Mouse (Mus musculus) embryonic facial prominence, embryonic 14.5 days (tissue): ENCODE measurements around the gene Gm20388. TPM values are rescaled to one million over a fixed set of nuclear protein-coding genes. Genes with fewer than 3 reads are reported as not detected.
"Not testable (repeated sequence)": the region's sequence is repeated elsewhere in the genome, so short reads cannot be mapped to it uniquely, and the experiment has no call there.

ENCODE experiments used
- ATAC-seq: fragments of 200-750 bp; cut with Nextera tagmentation; 2 replicates; pipeline ENCODE4 v1.8.0; 2017; ENCODE audit warnings: low read depth, moderate number of reproducible peaks, moderate TSS enrichment
- DNase-seq: peaks from one replicate; pipeline ENCODE4 v3.0.0-alpha.2; 2015; ENCODE audit warnings: low spot score
- H3K27ac ChIP-seq: fragments of 300-500 bp; sonication (generic); replicated peaks from 2 replicates; pipeline ENCODE4 v1.5.1; 2014; ENCODE audit warnings: low read depth, mild to moderate bottlenecking, low read length, moderate library complexity
- H3K27me3 ChIP-seq: fragments of 300-500 bp; sonication (generic); replicated peaks from 2 replicates; pipeline ENCODE4 v1.6.1; 2014; ENCODE audit warnings: low read length; ENCODE audit not compliant: control insufficient read depth, insufficient read depth
- H3K36me3 ChIP-seq: fragments of 300-500 bp; sonication (generic); 2 replicates; pipeline ENCODE4 v1.6.1; 2014; ENCODE audit warnings: low read length, mixed read lengths; ENCODE audit not compliant: control insufficient read depth, insufficient read depth
- H3K4me1 ChIP-seq: fragments of 300-500 bp; sonication (generic); 2 replicates; pipeline ENCODE4 v1.6.1; 2014; ENCODE audit warnings: antibody characterized with exemption, low read length; ENCODE audit not compliant: control insufficient read depth, insufficient read depth
- H3K4me2 ChIP-seq: fragments of 300-500 bp; sonication (generic); 2 replicates; pipeline ENCODE4 v1.6.1; 2014; ENCODE audit warnings: low read depth, mild to moderate bottlenecking, low read length, moderate library complexity, mixed read lengths
- H3K4me3 ChIP-seq: fragments of 300-500 bp; sonication (generic); 2 replicates; pipeline ENCODE4 v1.5.1; 2014; ENCODE audit warnings: low read depth, mild to moderate bottlenecking, low read length
- H3K9ac ChIP-seq: fragments of 300-500 bp; sonication (generic); 2 replicates; pipeline ENCODE4 v1.6.1; 2014; ENCODE audit warnings: low read depth, mild to moderate bottlenecking, low read length, moderate library complexity, mixed read lengths
- H3K9me3 ChIP-seq: fragments of 300-500 bp; sonication (generic); 2 replicates; pipeline ENCODE4 v1.6.1; 2016; ENCODE audit warnings: low read length; ENCODE audit not compliant: control insufficient read depth
- WGBS: fragments of 180-500 bp; shearing (Covaris S2); extraction: QIAGEN DNeasy Blood & Tissue Kit; methylation state at CpG from one replicate; pipeline ENCODE4 v1.1.7; 2014; 5-methylcytosine and 5-hydroxymethylcytosine counted together
- polyA plus RNA-seq: library from polyadenylated mRNA; unstranded; fragments of >200 nt; fragmentation: Nextera tagmentation; extraction: Ambion mirVana; gene quantifications from 2 replicates; pipeline ENCODE4 v1.2.1, GENCODE M21; 2014

The Gm20388 gene
- polyA plus RNA-seq, 1 experiment from 2014 or later, result not detected

DNA sequence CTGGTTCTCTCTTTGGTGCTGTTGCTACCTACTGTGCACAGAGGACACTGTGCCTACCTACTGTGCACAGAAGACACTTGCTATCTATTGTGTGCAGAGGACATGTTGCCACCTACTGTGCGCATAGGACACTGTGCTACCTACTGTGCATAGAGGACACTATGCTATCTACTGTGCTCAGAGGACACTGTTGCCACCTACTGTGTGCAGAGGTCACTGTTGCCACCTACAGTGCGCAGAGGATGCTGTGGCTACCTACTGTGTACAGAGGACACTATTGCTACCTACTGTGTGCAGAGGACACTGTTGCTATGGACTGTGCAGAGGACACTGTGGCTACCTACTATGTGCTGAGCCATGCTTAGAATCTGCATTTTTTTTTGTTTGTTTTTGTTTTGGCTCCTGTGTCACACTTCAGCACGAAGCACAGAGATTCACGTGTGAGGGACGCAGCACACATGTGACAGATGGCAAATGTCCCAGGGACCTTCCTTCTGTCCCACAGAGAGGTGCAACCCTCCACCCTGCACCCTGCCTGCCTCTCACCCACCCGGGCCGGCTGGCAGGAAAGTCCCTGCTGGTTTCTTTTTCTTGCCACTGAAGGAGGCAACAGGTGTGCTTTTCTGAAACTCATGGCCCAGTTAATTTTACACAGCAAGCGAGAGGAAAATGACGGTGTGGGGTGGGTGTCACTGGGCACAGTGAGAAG is 886.5 kb downstream of the Gm20388 start:
- H3K4me2 ChIP-seq, result no peak overlapping the region
- peaks cover 2% of the 10 kb centered on the region; the same call in 1 of the 2 replicates for H3K27me3 ChIP-seq
- no peak overlapping the region for H3K4me3 ChIP-seq
- H3K9me3 ChIP-seq, result no peaks in the 10 kb centered on the region
- H3K27ac ChIP-seq, result no peak overlapping the region
- H3K4me1 ChIP-seq, result no peaks in the 10 kb centered on the region
- 82% methylated on average over 9 of the region's 9 CpGs for WGBS
- ATAC-seq (no peak), DNase-seq (no peak)
- H3K9ac ChIP-seq, result no peak overlapping the region
- H3K36me3 ChIP-seq, result no peaks in the 10 kb centered on the region

DNA sequence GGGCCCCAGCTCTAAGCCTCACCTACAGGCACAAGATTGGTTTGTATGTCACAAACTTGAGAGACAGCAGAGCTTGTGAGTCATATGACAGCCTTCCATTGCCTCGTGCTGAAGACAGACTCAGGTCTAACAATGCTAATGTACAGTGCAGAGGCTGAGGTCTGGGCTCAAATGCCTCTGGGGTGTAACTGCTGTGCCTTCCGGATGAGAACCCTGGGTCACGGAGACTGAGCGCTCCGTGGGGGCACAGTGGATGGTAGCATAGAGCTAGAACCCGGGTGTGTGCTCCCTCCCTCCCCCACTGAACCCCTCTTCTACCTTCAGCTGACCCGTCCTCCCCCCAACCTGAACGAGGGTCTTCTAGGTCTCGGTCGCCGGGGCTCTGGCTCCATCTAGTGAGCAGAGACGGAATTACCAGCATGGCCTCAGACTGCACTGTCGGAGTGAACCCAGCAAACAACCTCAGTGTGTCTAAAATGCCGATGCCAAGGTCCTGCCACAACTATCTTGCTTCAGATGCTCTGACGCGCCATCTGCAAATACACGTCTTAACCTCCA is 889.7 kb downstream of the Gm20388 start:
- Histone ChIP-seq H3K4me1 (no peaks in the 10 kb centered on the region), H3K9ac (peak overlapping the region; percentile 27; the same call in 1 of the 2 replicates), H3K36me3 (no peaks in the 10 kb centered on the region), H3K27me3 (peaks cover 6% of the 10 kb centered on the region; the same call in 1 of the 2 replicates), H3K4me2 (peak overlapping the region; percentile 40), H3K27ac (no peak overlapping the region), H3K4me3 (no peak overlapping the region), H3K9me3 (no peaks in the 10 kb centered on the region)
- DNase-seq, result no peak
- WGBS, result 5% methylated on average over 17 of the region's 17 CpGs
- no peak for ATAC-seq

DNA sequence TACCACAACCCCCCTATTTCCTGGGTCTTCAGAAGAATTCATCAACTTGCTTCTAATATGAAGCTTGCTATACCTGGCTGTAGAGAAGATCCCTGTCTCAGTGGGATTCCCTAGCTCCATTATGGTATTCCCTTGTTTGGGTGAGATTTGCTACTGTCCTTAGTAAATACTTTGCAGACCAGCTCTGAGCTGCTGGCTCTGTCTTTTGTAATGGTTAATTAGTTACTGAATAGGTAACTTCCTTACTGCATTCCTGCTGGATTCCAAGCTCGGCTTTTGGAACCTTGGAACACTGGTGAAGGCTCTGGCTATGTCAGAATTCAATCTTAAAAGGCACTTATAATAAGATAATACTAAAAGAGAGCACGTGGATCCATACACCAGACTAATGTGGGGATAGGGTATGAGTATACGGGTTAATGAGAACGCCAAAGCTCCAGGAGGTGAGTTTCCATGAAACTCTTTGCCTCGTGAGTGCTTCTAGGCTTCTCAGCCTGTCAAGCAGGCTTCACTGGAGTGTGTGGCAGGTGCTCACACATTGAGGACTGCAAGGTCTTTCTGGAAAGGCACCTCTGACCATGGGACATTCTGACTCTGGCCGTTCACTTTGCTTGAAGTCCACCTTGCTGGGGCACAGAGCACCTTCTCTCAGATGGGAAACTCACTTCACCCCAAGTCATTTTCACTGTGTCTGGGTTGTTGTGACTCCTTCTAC is 893.2 kb downstream of the Gm20388 start:
- not testable (repeated sequence) for DNase-seq, ATAC-seq, H3K4me1 ChIP-seq, H3K4me2 ChIP-seq, H3K9me3 ChIP-seq, H3K4me3 ChIP-seq, H3K36me3 ChIP-seq, H3K9ac ChIP-seq, H3K27ac ChIP-seq
- peaks cover 12% of the 10 kb centered on the region; the same call in 1 of the 2 replicates for H3K27me3 ChIP-seq
- 52% methylated on average over 6 of the region's 6 CpGs for WGBS

- Histone ChIP-seq H3K27ac (no peak overlapping the region), H3K4me1 (no peaks in the 10 kb centered on the region), H3K36me3 (no peaks in the 10 kb centered on the region), H3K9ac (no peak overlapping the region), H3K4me3 (no peak overlapping the region), H3K9me3 (no peaks in the 10 kb centered on the region), H3K4me2 (no peak overlapping the region), H3K27me3 (peaks cover 12% of the 10 kb centered on the region; the same call in 1 of the 2 replicates)
- ATAC-seq, result no peak
- DNase-seq, result no peak
- 71% methylated on average over 3 of the region's 3 CpGs for WGBS
These were observed 894.1 kb downstream of the Gm20388 start for GRCm38 (mm10) chr8:120804741-120805140.

DNA sequence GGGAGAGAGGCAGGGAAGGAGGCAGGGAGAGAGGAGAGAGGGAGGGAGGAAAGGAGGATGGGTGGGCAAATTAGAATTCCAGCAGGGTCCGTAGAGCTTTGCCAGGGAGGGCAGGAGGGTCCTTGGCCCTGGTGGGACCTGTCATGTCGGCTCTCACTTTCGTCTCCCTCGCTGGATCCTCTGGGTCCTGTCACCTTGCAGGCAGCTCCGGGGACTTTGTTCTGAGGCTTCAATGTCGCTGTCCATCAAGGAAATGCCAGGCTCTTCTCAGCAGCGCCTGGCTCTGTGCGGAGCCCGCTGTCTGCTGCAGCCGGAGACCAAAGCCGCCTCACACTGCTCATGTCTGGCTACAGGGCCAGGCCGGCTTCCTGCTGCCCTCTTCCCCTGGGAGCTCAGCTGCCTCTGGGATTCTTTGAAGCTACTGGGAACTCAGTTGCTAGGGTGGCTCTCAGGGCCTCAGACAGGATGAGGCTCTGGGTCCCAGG is 896.2 kb downstream of the Gm20388 start:
- H3K9ac ChIP-seq, result no peak overlapping the region; the same call in 1 of the 2 replicates
- H3K4me1 ChIP-seq, result no peaks in the 10 kb centered on the region
- ATAC-seq, result no peak
- H3K9me3 ChIP-seq, result no peaks in the 10 kb centered on the region
- no peaks in the 10 kb centered on the region for H3K36me3 ChIP-seq
- WGBS, result 58% methylated on average over 11 of the region's 12 CpGs
- no peak overlapping the region for H3K27ac ChIP-seq
- no peak overlapping the region for H3K4me2 ChIP-seq
- no peak overlapping the region for H3K4me3 ChIP-seq
- no peak for DNase-seq
- 0 out of 2 replicates have a peak, but pooled peaks cover 10% of the 10 kb centered on the region for H3K27me3 ChIP-seq

DNA sequence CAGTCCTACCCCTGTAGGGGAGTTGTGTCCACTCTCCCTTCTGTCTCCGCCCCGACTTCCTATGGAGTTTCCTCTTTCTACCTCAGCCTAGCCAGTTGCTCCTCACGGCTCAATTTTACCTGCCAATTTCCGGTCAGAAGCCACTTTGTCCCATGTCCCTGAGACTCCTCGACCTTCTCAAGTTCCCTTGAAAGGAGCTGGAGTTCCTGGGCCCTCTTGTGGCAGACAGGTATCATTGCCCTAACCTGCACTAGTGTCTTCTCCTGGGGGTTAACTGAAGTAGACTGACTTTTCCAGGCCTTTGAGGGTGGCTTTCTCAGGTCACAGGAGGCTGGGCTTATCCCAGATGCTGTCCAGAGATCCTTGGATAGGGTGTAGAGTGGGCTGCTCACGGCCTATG is 897.1 kb downstream of the Gm20388 start:
- H3K27ac ChIP-seq, result no peak overlapping the region
- DNase-seq (no peak), ATAC-seq (no peak)
- H3K4me3 ChIP-seq, result no peak overlapping the region
- no peaks in the 10 kb centered on the region for H3K4me1 ChIP-seq
- no peaks in the 10 kb centered on the region for H3K36me3 ChIP-seq
- H3K27me3 ChIP-seq, result 0 out of 2 replicates have a peak, but pooled peaks cover 10% of the 10 kb centered on the region
- H3K9me3 ChIP-seq, result no peaks in the 10 kb centered on the region
- 47% methylated on average over 6 of the region's 6 CpGs for WGBS
- no peak overlapping the region for H3K4me2 ChIP-seq
- no peak overlapping the region for H3K9ac ChIP-seq

DNA sequence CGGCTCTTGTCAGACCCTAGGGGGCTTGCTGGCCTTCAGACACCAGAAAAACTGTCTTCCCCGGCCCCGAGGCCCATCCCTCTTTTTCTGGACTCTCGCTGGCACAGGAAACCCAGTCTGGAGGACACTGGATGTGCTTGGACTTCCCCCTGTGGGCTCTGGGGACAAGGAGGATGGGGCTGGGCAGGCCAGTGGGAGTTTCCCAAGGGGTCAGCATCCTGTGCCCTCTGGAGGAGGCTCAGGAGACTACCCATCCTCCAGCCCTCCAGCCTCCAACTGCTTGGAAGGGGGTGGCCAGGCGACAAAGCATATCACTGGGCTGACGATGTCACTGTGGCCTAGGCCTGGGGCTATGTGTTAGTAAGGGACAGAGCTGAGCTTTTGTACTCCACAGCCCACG is 898.4 kb downstream of the Gm20388 start:
- H3K4me1 ChIP-seq, result no peaks in the 10 kb centered on the region
- H3K27ac ChIP-seq, result no peak overlapping the region
- no peaks in the 10 kb centered on the region for H3K9me3 ChIP-seq
- H3K4me2 ChIP-seq, result no peak overlapping the region
- H3K4me3 ChIP-seq, result no peak overlapping the region
- ATAC-seq, result no peak
- DNase-seq, result no peak
- 43% methylated on average over 7 of the region's 7 CpGs for whole genome bisulfite sequencing
- no peak overlapping the region for H3K9ac ChIP-seq
- no peaks in the 10 kb centered on the region for H3K36me3 ChIP-seq
- 0 out of 2 replicates have a peak, but pooled peaks cover 10% of the 10 kb centered on the region for H3K27me3 ChIP-seq

DNA sequence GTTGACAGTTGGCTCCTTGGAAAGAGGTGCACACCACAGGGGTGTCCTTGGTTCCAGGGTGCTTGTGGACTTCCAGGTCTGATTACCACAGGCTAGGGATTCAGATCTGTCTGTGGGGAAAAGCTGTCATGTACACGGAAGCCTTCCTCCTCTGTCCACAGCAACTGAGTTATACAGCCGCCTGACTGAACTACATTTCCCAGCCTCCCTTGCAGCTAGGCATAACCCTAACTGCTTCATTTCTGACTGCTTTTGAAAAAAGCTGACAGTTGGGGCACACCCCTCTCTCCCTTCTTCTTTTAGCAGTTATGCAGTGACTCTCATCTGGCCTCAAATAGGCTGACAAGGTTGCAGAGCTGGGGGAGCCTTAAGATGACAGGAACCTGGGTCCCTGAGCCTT is 901.3 kb downstream of the Gm20388 start:
- no peaks in the 10 kb centered on the region for H3K36me3 ChIP-seq
- H3K9ac ChIP-seq, result no peak overlapping the region
- no peak overlapping the region for H3K27ac ChIP-seq
- H3K4me3 ChIP-seq, result no peak overlapping the region
- H3K4me1 ChIP-seq, result no peaks in the 10 kb centered on the region
- H3K4me2 ChIP-seq, result no peak overlapping the region
- 0 out of 2 replicates have a peak, but pooled peaks cover 3% of the 10 kb centered on the region for H3K27me3 ChIP-seq
- 91% methylated on average over 2 of the region's 2 CpGs for WGBS
- no peak for ATAC-seq
- no peaks in the 10 kb centered on the region for H3K9me3 ChIP-seq
- no peak for DNase-seq
